Mouse (Mus musculus) granulocyte monocyte progenitor cell, adult 5-6 weeks (primary cell): Measurements from ENCODE around the gene Gm8138. TPM values are rescaled to one million over a fixed set of nuclear protein-coding genes. Genes with fewer than 3 reads are reported as not detected.
"Not testable (repeated sequence)": the region's sequence is repeated elsewhere in the genome, so short reads cannot be mapped to it uniquely, and the experiment has no call there.

ENCODE experiments used
- ATAC-seq: replicated peaks from 2 replicates; pipeline ENCODE4 v1.8.0; 2016; ENCODE audit warnings: mild to moderate bottlenecking, moderate TSS enrichment, inconsistent platforms; ENCODE audit not compliant: poor library complexity, severe bottlenecking
- total RNA-seq, 2 experiments: library from RNA; stranded (forward) in 1 of 2; stranded (reverse) in 1 of 2; fragments of 200-712, 200-1000 nt in 1 of 2; fragments of >200 nt in 1 of 2; fragmentation: Nextera tagmentation in 1 of 2; gene quantifications; 2 replicates each; pipeline ENCODE4 v1.2.3; 2014 to 2017

Gene Gm8138
- total RNA-seq (2014; fragmentation: Nextera tagmentation) (not detected in 2 replicates), total RNA-seq (2017) (not detected in 2 replicates)

DNA sequence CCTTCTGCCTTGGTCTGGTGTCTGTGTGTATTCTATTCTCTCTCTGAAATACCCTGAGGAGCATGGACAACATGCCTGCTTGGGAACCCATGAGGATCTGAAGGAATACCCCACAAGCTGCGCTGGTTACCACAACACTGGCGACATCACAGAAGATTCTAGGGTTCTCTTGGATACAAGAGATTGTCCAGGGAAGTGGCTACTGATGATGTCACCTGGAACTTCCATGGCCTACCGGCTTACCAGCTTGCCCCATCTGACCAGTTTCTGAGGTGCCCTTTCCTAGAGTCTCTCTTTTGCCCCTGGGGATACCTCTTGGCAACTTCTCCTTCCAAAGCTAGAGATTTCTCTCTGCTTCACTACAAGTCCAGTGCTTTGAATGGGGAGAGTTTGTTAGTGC, at the start of gene Gm8138:
Gm8138 (minus strand) TSS at position 101 of the 400 bp plus-strand sequence.
- not testable (repeated sequence) for ATAC-seq

DNA sequence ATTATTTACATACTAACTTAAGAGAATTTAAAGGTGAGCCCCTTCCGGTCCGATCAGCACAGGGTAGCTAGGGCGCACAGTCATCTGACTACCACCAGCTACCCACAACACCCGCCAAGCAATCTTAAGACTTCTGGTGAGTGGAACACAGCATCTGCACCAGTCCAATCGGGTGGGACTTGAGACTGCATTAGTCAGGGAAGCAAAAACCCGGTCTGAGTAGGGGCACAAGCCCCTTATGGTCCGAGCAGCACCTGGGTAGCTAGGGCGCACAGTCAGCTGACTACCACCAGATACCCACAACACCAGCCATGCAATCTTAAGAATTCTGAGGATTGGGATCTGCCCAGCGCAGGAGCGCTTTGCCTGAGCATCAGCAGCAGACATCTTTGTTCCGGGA, 54.4 kb downstream of the Gm8138 start:
- ATAC-seq = not testable (repeated sequence)

Other genes with a start within 250 kb of the Gm8138 start
- gene Gm7233, start 236.5 kb downstream of the Gm8138 start, total RNA-seq (2014; fragmentation: Nextera tagmentation) = not detected in 2 replicates
- gene Gm7233, start 236.5 kb downstream of the Gm8138 start, total RNA-seq (2017) = not detected in 2 replicates
- not detected in 2 replicates for gene Gm8122, start 181.0 kb downstream of the Gm8138 start, total RNA-seq (2014; fragmentation: Nextera tagmentation)
- gene Gm8122, start 181.0 kb downstream of the Gm8138 start, total RNA-seq (2017) = not detected in 2 replicates
- gene Gm8126, start 157.7 kb downstream of the Gm8138 start, total RNA-seq (2014; fragmentation: Nextera tagmentation) = not detected in 2 replicates
- not detected in 2 replicates for gene Gm8126, start 157.7 kb downstream of the Gm8138 start, total RNA-seq (2017)
- gene Gm9732, start 141.3 kb downstream of the Gm8138 start, total RNA-seq (2014; fragmentation: Nextera tagmentation) = not detected in 2 replicates
- not detected in 2 replicates for gene Gm9732, start 141.3 kb downstream of the Gm8138 start, total RNA-seq (2017)
- not detected in 2 replicates for gene Gm8127, start 122.5 kb downstream of the Gm8138 start, total RNA-seq (2014; fragmentation: Nextera tagmentation)
- not detected in 2 replicates for gene Gm8127, start 122.5 kb downstream of the Gm8138 start, total RNA-seq (2017)
- gene 1700001F09Rik, start 68.5 kb downstream of the Gm8138 start, total RNA-seq (2014; fragmentation: Nextera tagmentation) = not detected in 2 replicates
- not detected in 2 replicates for gene 1700001F09Rik, start 68.5 kb downstream of the Gm8138 start, total RNA-seq (2017)
- not detected in 2 replicates for gene Gm5799, start 127.2 kb upstream of the Gm8138 start, total RNA-seq (2014; fragmentation: Nextera tagmentation)
- not detected in 2 replicates for gene Gm5799, start 127.2 kb upstream of the Gm8138 start, total RNA-seq (2017)
- gene Gm17654, start 162.8 kb upstream of the Gm8138 start, total RNA-seq (2014; fragmentation: Nextera tagmentation) = not detected in 2 replicates
- not detected in 2 replicates for gene Gm17654, start 162.8 kb upstream of the Gm8138 start, total RNA-seq (2017)
- gene Gm10375, start 191.7 kb upstream of the Gm8138 start, total RNA-seq (2014; fragmentation: Nextera tagmentation) = not detected in 2 replicates
- gene Gm10375, start 191.7 kb upstream of the Gm8138 start, total RNA-seq (2017) = not detected in 2 replicates